Mouse (Mus musculus) embryonic facial prominence, embryonic 14.5 days (tissue): Measurements from ENCODE around the gene Atg4a. TPM values are rescaled to one million over a fixed set of nuclear protein-coding genes. Genes with fewer than 3 reads are reported as not detected.
A peak's percentile ranks its signal among the peaks of the same experiment; 100 is the strongest.

Source experiments
- ATAC-seq: fragments of 200-750 bp; cut with Nextera tagmentation; 2 replicates; pipeline ENCODE4 v1.8.0; 2017; ENCODE audit warnings: low read depth, moderate number of reproducible peaks, moderate TSS enrichment
- DNase-seq: peaks from one replicate; pipeline ENCODE4 v3.0.0-alpha.2; 2015; ENCODE audit warnings: low spot score
- H3K27ac ChIP-seq: fragments of 300-500 bp; sonication (generic); replicated peaks from 2 replicates; pipeline ENCODE4 v1.5.1; 2014; ENCODE audit warnings: low read depth, mild to moderate bottlenecking, low read length, moderate library complexity
- H3K27me3 ChIP-seq: fragments of 300-500 bp; sonication (generic); replicated peaks from 2 replicates; pipeline ENCODE4 v1.6.1; 2014; ENCODE audit warnings: low read length; ENCODE audit not compliant: control insufficient read depth, insufficient read depth
- H3K36me3 ChIP-seq: fragments of 300-500 bp; sonication (generic); 2 replicates; pipeline ENCODE4 v1.6.1; 2014; ENCODE audit warnings: low read length, mixed read lengths; ENCODE audit not compliant: control insufficient read depth, insufficient read depth
- H3K4me1 ChIP-seq: fragments of 300-500 bp; sonication (generic); 2 replicates; pipeline ENCODE4 v1.6.1; 2014; ENCODE audit warnings: antibody characterized with exemption, low read length; ENCODE audit not compliant: control insufficient read depth, insufficient read depth
- H3K4me2 ChIP-seq: fragments of 300-500 bp; sonication (generic); 2 replicates; pipeline ENCODE4 v1.6.1; 2014; ENCODE audit warnings: low read depth, mild to moderate bottlenecking, low read length, moderate library complexity, mixed read lengths
- H3K4me3 ChIP-seq: fragments of 300-500 bp; sonication (generic); 2 replicates; pipeline ENCODE4 v1.5.1; 2014; ENCODE audit warnings: low read depth, mild to moderate bottlenecking, low read length
- H3K9ac ChIP-seq: fragments of 300-500 bp; sonication (generic); 2 replicates; pipeline ENCODE4 v1.6.1; 2014; ENCODE audit warnings: low read depth, mild to moderate bottlenecking, low read length, moderate library complexity, mixed read lengths
- H3K9me3 ChIP-seq: fragments of 300-500 bp; sonication (generic); 2 replicates; pipeline ENCODE4 v1.6.1; 2016; ENCODE audit warnings: low read length; ENCODE audit not compliant: control insufficient read depth
- WGBS: fragments of 180-500 bp; shearing (Covaris S2); extraction: QIAGEN DNeasy Blood & Tissue Kit; methylation state at CpG from one replicate; pipeline ENCODE4 v1.1.7; 2014; 5-methylcytosine and 5-hydroxymethylcytosine counted together
- polyA plus RNA-seq: library from polyadenylated mRNA; unstranded; fragments of >200 nt; fragmentation: Nextera tagmentation; extraction: Ambion mirVana; gene quantifications from 2 replicates; pipeline ENCODE4 v1.2.1, GENCODE M21; 2014

Atg4a gene
- polyA plus RNA-seq, 1 experiment from 2014 or later: 30.3 TPM

DNA sequence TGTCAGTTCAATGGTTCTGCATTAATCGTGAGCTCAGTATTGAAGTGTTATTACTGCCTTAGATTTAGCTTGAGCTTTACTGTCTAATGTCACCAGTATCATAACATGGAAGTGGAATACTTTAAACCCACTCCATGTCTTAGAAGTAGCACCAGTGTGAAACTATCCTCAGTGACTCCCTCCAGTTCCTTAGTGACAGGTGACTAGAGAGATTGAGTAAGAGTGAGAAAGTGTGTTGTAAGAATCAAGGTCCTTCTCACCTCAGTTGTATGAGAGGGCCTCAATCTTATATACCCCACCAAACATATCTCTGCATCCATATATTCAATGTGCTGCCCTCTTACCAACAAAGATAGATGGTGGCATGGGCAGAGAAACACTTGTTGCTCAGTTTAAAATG is 22.2 kb downstream of the Atg4a start:
- Histone ChIP-seq H3K9ac (no peak overlapping the region), H3K4me1 (0 out of 2 replicates have a peak, but pooled peaks cover 9% of the 10 kb centered on the region), H3K27me3 (peaks cover 27% of the 10 kb centered on the region), H3K27ac (no peak overlapping the region), H3K36me3 (no peaks in the 10 kb centered on the region), H3K9me3 (no peaks in the 10 kb centered on the region), H3K4me2 (no peak overlapping the region), H3K4me3 (no peak overlapping the region)
- WGBS: 93% methylated on average over 1 of the region's 1 CpGs
- DNase-seq: no peak
- ATAC-seq: no peak

DNA sequence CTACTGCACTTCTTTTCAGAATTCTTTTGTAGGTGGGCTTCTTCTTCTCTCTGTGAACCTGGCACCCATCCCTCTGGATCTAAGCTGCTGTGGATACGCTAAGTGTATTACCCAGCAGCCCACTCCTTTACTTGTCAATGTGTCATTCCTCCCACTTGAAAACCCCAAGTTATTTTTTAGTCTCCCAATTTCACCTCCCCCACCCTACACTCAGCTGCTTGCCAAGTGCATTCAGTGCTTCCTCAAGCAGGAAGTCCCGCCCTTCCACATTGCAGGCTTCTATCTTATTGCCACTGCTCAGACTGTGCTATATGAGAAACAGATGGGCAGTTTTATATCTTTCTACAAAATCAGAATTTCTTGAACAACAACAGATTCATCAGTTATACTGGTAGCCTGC is 22.8 kb downstream of the Atg4a start:
- Histone ChIP-seq H3K27ac (no peak overlapping the region), H3K36me3 (no peaks in the 10 kb centered on the region), H3K4me1 (0 out of 2 replicates have a peak, but pooled peaks cover 9% of the 10 kb centered on the region), H3K4me2 (no peak overlapping the region), H3K4me3 (no peak overlapping the region), H3K9ac (no peak overlapping the region), H3K9me3 (no peaks in the 10 kb centered on the region), H3K27me3 (peaks cover 33% of the 10 kb centered on the region)
- DNase-seq: peak; percentile 79
- 0 out of 2 replicates have a peak, but pooled peaks have one; percentile 63 for ATAC-seq
- WGBS: 55% methylated on average over 2 of the region's 2 CpGs

DNA sequence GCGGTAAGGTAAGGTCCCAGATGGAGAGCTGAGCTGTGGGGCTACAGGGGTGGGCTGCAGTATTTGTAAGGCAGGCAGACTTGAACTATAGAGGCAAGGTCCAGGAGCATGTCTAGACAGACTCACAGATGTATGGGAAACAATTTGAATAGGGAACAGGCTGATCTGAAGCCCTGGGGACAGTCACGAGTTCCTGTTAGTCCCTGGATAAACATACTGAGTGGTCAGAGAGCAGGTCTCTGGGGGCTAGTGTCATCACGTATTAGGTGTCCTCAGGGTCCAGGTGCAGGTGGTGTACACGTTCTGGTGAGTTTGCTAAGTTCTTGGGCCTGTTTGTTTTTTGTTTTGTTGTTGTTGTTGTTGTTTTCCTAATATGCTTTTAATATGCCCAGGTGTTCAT is 23.5 kb downstream of the Atg4a start:
- ATAC-seq: no peak
- Histone ChIP-seq H3K4me3 (no peak overlapping the region), H3K27ac (no peak overlapping the region), H3K27me3 (peaks cover 31% of the 10 kb centered on the region), H3K36me3 (no peaks in the 10 kb centered on the region), H3K9ac (no peak overlapping the region), H3K4me1 (0 out of 2 replicates have a peak, but pooled peaks cover 9% of the 10 kb centered on the region), H3K4me2 (no peak overlapping the region), H3K9me3 (no peaks in the 10 kb centered on the region)
- no peak for DNase-seq
- 45% methylated on average over 4 of the region's 4 CpGs for WGBS

DNA sequence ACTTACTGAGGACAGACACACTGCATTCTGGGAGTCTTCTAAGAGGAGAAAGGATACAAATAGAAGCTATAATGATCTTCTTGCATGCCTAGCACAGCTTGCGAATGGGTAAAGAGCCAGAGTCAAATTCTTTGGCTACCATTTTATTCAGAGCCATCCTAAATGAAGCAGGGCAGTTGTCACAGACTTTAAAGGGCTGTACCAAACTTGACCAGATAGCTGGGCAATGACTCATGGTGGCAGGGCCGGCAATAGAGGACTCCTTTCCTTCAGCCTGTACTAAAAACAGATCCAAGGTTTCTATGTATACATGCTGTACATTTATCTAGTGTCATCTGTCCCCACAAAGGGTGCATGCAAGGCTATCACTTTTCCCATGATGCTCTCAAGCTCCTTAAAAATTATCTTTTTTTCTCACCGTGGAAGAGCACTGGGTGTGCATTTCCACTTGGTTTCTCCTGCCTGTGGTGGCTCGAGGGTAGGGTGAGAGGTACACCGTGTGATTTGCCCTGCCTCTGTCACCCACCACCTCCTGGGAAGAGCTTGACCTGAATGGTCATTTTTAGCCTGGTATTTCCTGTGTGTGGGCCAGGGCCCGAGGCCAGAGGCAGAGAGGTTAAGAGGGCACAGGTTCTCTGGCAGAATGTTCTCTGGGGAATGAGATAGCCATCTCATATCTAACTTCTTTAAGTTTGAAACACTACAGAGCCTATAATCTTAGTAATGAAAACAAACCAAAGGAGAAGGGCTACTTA is 26.7 kb downstream of the Atg4a start:
- 41% methylated on average over 6 of the region's 6 CpGs for WGBS
- ATAC-seq (no peak), DNase-seq (no peak)
- H3K4me1 ChIP-seq: 0 out of 2 replicates have a peak, but pooled peaks cover 9% of the 10 kb centered on the region
- H3K27ac ChIP-seq: no peak overlapping the region
- H3K36me3 ChIP-seq: no peaks in the 10 kb centered on the region
- no peaks in the 10 kb centered on the region for H3K9me3 ChIP-seq
- H3K4me2 ChIP-seq: no peak overlapping the region
- H3K27me3 ChIP-seq: peaks cover 33% of the 10 kb centered on the region
- H3K9ac ChIP-seq: no peak overlapping the region
- no peak overlapping the region for H3K4me3 ChIP-seq

DNA sequence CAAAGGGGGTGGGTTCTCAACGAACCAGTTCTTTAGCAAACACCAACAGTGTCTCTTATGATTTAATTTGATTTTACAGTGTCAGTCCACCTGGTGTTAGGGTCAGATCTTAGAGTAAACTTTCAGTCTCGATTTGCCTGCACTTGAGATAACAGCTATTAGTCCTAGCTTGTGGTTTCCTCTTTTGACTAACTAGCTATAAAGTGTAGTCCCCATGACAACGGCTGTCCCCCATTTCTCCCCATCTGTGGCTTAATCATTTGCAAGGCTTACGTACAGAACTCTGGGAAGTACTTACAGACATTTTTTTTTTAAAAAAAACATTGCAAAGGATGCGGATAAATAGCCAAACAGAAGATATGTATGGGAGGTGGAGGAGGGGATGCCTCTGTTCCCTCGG is 28.1 kb downstream of the Atg4a start:
- 51% methylated on average over 6 of the region's 6 CpGs for WGBS
- no peak overlapping the region for H3K4me2 ChIP-seq
- no peak overlapping the region for H3K9ac ChIP-seq
- H3K27ac ChIP-seq: no peak overlapping the region
- ATAC-seq (no peak), DNase-seq (no peak)
- H3K9me3 ChIP-seq: no peaks in the 10 kb centered on the region
- no peak overlapping the region for H3K4me3 ChIP-seq
- 0 out of 2 replicates have a peak, but pooled peaks cover 3% of the 10 kb centered on the region for H3K4me1 ChIP-seq
- peaks cover 33% of the 10 kb centered on the region for H3K27me3 ChIP-seq
- H3K36me3 ChIP-seq: no peaks in the 10 kb centered on the region

DNA sequence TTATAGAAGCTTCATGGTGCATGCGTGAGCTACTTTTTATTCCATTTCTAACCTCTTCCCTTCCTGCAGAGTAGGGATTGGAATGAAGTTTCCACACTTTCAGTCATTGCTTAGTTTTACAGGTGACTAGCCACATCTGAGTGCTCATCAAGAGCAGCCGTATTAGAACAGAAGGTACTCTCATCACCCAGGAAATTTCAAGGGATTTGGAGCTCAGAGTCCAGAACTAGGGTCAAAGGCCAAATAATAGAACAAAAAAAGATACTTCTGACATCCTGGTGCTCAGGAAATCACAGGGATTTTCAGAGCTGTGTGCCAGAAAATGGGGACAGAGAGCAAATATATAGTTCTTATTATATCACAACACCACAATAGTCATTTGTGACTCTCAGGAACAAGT is 28.5 kb downstream of the Atg4a start:
- DNase-seq (no peak), ATAC-seq (no peak)
- no peak overlapping the region for H3K9ac ChIP-seq
- no peak overlapping the region for H3K4me3 ChIP-seq
- H3K27ac ChIP-seq: no peak overlapping the region
- peaks cover 28% of the 10 kb centered on the region for H3K27me3 ChIP-seq
- 76% methylated on average over 2 of the region's 2 CpGs for WGBS
- H3K36me3 ChIP-seq: no peaks in the 10 kb centered on the region
- no peaks in the 10 kb centered on the region for H3K9me3 ChIP-seq
- H3K4me1 ChIP-seq: no peaks in the 10 kb centered on the region
- no peak overlapping the region for H3K4me2 ChIP-seq

DNA sequence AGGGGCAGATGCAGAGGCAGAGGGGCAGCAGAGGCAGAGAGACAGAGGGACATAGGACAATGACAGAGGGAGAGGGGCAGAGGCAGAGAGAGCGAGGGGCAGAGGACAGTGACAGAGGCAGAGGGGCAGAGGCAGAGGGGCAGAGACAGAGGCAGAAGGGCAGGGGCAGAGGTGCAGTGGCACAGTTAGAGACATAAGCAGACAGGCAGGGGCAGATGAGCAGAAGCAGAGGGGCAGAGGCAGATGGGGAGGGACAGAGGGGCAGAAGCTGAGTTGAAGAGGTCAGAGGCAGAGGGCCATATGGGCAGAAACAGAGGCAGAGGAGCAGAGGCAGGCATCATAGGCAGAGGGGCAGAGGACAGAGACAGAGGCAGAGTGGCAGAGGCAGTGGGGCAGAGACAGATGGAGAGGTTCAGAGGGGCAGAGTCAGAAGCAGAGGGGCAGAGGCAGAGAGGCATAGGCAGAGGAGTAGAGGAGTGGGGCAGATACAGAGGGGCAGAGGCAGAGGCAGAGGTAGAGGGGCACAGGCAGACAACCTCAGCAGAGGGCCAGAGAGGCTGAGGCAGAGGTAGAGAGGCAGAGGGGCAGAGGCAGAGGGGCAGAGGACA is 40.3 kb downstream of the Atg4a start:
- Histone ChIP-seq H3K9me3 (no peaks in the 10 kb centered on the region), H3K9ac (no peak overlapping the region), H3K4me2 (no peak overlapping the region), H3K4me1 (no peaks in the 10 kb centered on the region), H3K27me3 (peaks cover 13% of the 10 kb centered on the region), H3K36me3 (no peaks in the 10 kb centered on the region), H3K4me3 (no peak overlapping the region), H3K27ac (no peak overlapping the region)
- WGBS: 87% methylated on average over 1 of the region's 1 CpGs
- ATAC-seq (no peak), DNase-seq (no peak)

DNA sequence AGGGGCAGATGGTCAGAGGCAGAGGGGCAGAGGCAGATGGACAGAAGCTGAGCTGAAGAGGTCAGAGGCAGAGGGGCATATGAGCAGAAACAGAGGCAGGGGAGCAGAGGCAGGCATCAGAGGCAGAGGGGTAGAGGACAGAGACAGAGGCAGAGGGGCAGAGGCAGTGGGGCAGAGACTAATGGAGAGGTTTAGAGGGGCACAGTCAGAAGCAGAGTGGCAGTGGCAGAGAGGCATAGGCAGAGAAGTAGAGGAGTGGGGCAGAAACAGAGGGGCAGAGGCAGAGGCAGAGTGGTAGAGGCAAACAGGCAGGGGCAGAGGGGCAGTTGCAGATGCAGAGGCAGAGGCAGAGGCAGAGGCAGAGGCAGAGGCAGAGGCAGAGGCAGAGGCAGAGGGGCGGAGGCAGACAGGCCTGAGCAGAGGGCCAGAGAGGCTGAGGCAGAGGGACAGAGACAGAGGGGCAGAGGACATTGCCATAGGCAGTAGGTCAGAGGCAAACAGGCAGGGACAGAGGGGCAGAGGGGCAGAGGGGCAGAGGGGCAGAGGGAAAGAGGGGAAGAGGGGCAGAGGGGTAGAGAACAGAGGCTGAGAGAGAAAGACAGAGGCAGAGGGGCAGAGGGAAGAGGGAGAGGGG is 41.3 kb downstream of the Atg4a start:
- Histone ChIP-seq H3K27ac (no peak overlapping the region), H3K27me3 (peaks cover 9% of the 10 kb centered on the region; the same call in 1 of the 2 replicates), H3K4me2 (no peak overlapping the region), H3K9me3 (no peaks in the 10 kb centered on the region), H3K4me3 (no peak overlapping the region), H3K36me3 (no peaks in the 10 kb centered on the region), H3K4me1 (no peaks in the 10 kb centered on the region), H3K9ac (no peak overlapping the region)
- 71% methylated on average over 1 of the region's 1 CpGs for WGBS
- ATAC-seq (no peak), DNase-seq (no peak)
